Mouse (Mus musculus): ENCODE results near the gene Vash2. TPM values are rescaled to one million over a fixed set of nuclear protein-coding genes. Genes with fewer than 3 reads are reported as not detected.

The Vash2 gene
- total RNA-seq (2012; rRNA removed) (0.04 and 0.08 TPM in 2 replicates), total RNA-seq (2014; rRNA removed) (0.05 and 0.17 TPM in 2 replicates), polyA plus RNA-seq (2012; ENCODE audit: insufficient read length, low read depth) (0.16 and 0.25 TPM in 2 replicates)

GRCm38 (mm10) chr1:190979100-190979563 lies at the start of gene Vash2:
TSS of gene Vash2 (minus strand) at chr1:190979296.
- Histone ChIP-seq H3K4me3 (replicated peaks in 1 of 3; ENCODE audit: low read depth in 2 of 3, low read length in 2 of 3, poor library complexity in 1 of 3) (peak within 1 kb of the TSS in 2 of 3 experiments; percentile 15 to 38), H3K9me3 (replicated peaks; ENCODE audit: low read length) (peaks cover 6% of the 10 kb centered on the region), H3K4me2 (ENCODE audit: insufficient read depth, low read depth, poor library complexity, severe bottlenecking) (peak within 1 kb of the TSS; percentile 24; the same call in 1 of the 2 replicates), H3K27me3 (replicated peaks) (peaks cover 6% of the 10 kb centered on the region), H3K36me3 (replicated peaks in 1 of 2; ENCODE audit: control insufficient read depth in 1 of 2, insufficient read depth in 1 of 2, low read length in 1 of 2) (no peaks in the 10 kb centered on the region), H3K9ac (ENCODE audit: insufficient read depth, low read depth) (no peak within 1 kb of the TSS), H3K79me2 (replicated peaks; ENCODE audit: control insufficient read depth, extremely low read depth, insufficient read depth, poor library complexity, severe bottlenecking) (no peaks in the 10 kb centered on the region), H3K4me1 (ENCODE audit: control insufficient read depth in 1 of 2, insufficient read depth in 2 of 2) (peaks cover 11 to 27% of the 10 kb centered on the region in 2 experiments), H3K27ac (ENCODE audit: insufficient read depth, low read depth) (no peak within 1 kb of the TSS)
- dilution Hi-C loops (cut with MboI; ENCODE audit: extremely low pct_ligation_motif_present, extremely low pct_unique_long_range_greater_than_20kb, low sequenced_read_pairs) (no loop called here), in situ Hi-C loops (cut with MboI; ENCODE audit: low pct_ligation_motif_present, low pct_unique_long_range_greater_than_20kb, low sequenced_read_pairs) (no loop called here)
- TF ChIP-seq EP300 (IDR thresholded peaks at IDR 0.05; ENCODE audit: low read length) = no peak
- no peak for TF ChIP-seq MYC (IDR thresholded peaks at IDR 0.05; ENCODE audit: low read depth, low read length)
- TF ChIP-seq ETS1 (conservative IDR thresholded peaks at IDR 0.05; ENCODE audit: low read depth, low read length) = no peak
- no peak for TF ChIP-seq JUND (conservative IDR thresholded peaks at IDR 0.05; ENCODE audit: low read depth, low read length)
- TF ChIP-seq UBTF (IDR thresholded peaks at IDR 0.05; ENCODE audit: low read depth, low read length) = no peak
- no peak for TF ChIP-seq USF1 (IDR thresholded peaks at IDR 0.05; ENCODE audit: low read depth, low read length)
- TF ChIP-seq GABPA (IDR thresholded peaks at IDR 0.05; ENCODE audit: insufficient replicate concordance, low read depth, low read length) = no peak
- TF ChIP-seq NRF1 (IDR thresholded peaks at IDR 0.05; ENCODE audit: low read depth, low read length) = no peak
- no peak for TF ChIP-seq SIN3A (IDR thresholded peaks at IDR 0.05; ENCODE audit: low read length)
- no peak for TF ChIP-seq CHD2 (IDR thresholded peaks at IDR 0.05; ENCODE audit: low read length)
- TF ChIP-seq MEF2A (IDR thresholded peaks at IDR 0.05; ENCODE audit: borderline replicate concordance, low read depth, low read length) = no peak
- TF ChIP-seq RCOR1 (conservative IDR thresholded peaks at IDR 0.05; ENCODE audit: low read depth, low read length) = no peak
- TF ChIP-seq CTCF (conservative IDR thresholded peaks at IDR 0.05 in 1 of 2, IDR thresholded peaks at IDR 0.05 in 1 of 2; ENCODE audit: low read depth in 2 of 2, low read length in 2 of 2) = no peak
- no peak for DNase-seq (ENCODE audit: extremely low read depth)

DNA sequence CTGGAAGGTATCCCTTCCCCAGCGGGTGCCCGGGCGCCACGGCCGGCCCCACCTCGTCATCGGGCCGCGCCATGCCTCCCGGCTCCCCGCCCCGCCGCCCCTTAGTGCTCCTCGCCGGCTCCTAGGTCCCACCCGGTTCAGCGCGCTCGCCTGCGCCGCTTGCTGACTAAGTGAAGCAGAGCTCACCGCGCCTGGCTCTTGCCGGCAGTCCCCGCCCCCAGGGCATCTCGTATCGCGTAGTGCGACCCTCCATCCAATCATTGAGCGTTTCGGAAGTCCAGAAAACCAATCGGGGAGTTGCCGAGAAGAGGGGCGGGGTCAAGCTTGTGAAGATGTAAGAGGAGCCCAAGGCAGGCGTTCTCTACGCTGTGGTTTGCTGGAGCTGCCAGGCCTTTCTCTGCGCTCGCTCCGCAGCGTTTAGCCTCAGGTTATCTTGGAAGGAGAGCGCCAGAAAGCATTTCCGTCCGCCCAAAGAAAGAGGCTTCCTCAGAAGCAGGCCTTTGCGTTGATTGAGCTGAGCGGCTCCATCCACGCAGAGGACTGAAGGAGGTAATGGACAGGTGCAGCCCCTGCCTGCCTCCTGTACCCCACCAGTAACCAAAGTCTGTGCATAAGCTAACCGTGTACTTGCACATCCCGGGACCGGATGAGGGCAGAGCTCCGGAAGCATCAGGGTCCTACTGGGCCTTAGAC lies 47.1 kb upstream of the Vash2 start, which contains the start of gene Flvcr1:
Gene Flvcr1, minus strand, starts transcription at position 138 of the 693 bp plus-strand sequence.
- Histone ChIP-seq H3K36me3 (replicated peaks in 1 of 2; ENCODE audit: control insufficient read depth in 1 of 2, insufficient read depth in 1 of 2, low read length in 1 of 2) (peaks cover 7 to 9% of the 10 kb centered on the region in 2 experiments), H3K4me1 (ENCODE audit: control insufficient read depth in 1 of 2, insufficient read depth in 2 of 2) (peaks cover 2 to 20% of the 10 kb centered on the region in 2 experiments; a peak in 3 of 4 replicates), H3K4me2 (ENCODE audit: insufficient read depth, low read depth, poor library complexity, severe bottlenecking) (peak within 1 kb of the TSS; percentile 62), H3K4me3 (replicated peaks in 1 of 3; ENCODE audit: low read depth in 2 of 3, low read length in 2 of 3, poor library complexity in 1 of 3) (peak within 1 kb of the TSS; percentile 70 to 99 (median 87)), H3K27me3 (replicated peaks) (no peaks in the 10 kb centered on the region), H3K79me2 (replicated peaks; ENCODE audit: control insufficient read depth, extremely low read depth, insufficient read depth, poor library complexity, severe bottlenecking) (peaks cover 17% of the 10 kb centered on the region), H3K27ac (ENCODE audit: insufficient read depth, low read depth) (peak within 1 kb of the TSS; percentile 81), H3K9me3 (replicated peaks; ENCODE audit: low read length) (no peaks in the 10 kb centered on the region), H3K9ac (ENCODE audit: insufficient read depth, low read depth) (peak within 1 kb of the TSS; percentile 81)
- in situ Hi-C loops (cut with MboI; ENCODE audit: low pct_ligation_motif_present, low pct_unique_long_range_greater_than_20kb, low sequenced_read_pairs) = no loop called here
- DNase-seq (ENCODE audit: extremely low read depth) = peak; percentile 100
- dilution Hi-C loops (cut with MboI; ENCODE audit: extremely low pct_ligation_motif_present, extremely low pct_unique_long_range_greater_than_20kb, low sequenced_read_pairs) = no loop called here
- TF ChIP-seq CHD1 (IDR thresholded peaks at IDR 0.05; ENCODE audit: low read depth, low read length) = peak; percentile 33; the same call in 1 of the 2 replicates
- peak; percentile 94; the same call in 1 of the 2 replicates for TF ChIP-seq TBP (conservative IDR thresholded peaks at IDR 0.05; ENCODE audit: low read depth, low read length)
- TF ChIP-seq MAFK (IDR thresholded peaks at IDR 0.05; ENCODE audit: insufficient replicate concordance, low read length) = peak; percentile 29; the same call in 1 of the 2 replicates
- TF ChIP-seq E2F4 (IDR thresholded peaks at IDR 0.05; ENCODE audit: insufficient replicate concordance, low read depth, low read length) = no peak
- peak; percentile 80 for TF ChIP-seq CHD2 (IDR thresholded peaks at IDR 0.05; ENCODE audit: low read length)
- no peak; the same call in 1 of the 2 replicates for TF ChIP-seq SMC3 (IDR thresholded peaks at IDR 0.05; ENCODE audit: low read depth, low read length)
- TF ChIP-seq ZKSCAN1 (IDR thresholded peaks at IDR 0.05; ENCODE audit: borderline replicate concordance, low read depth, low read length) = no peak
- TF ChIP-seq GABPA (IDR thresholded peaks at IDR 0.05; ENCODE audit: insufficient replicate concordance, low read depth, low read length) = no peak
- no peak for TF ChIP-seq ZNF384 (IDR thresholded peaks at IDR 0.05; ENCODE audit: low read depth, low read length)
- TF ChIP-seq UBTF (IDR thresholded peaks at IDR 0.05; ENCODE audit: low read depth, low read length) = peak; percentile 93; the same call in 1 of the 2 replicates
- peak; percentile 97 for TF ChIP-seq NELFE (IDR thresholded peaks at IDR 0.05; ENCODE audit: low read depth, low read length)
- TF ChIP-seq ZMIZ1 (IDR thresholded peaks at IDR 0.05; ENCODE audit: low read depth, low read length) = peak; percentile 98
- TF ChIP-seq HCFC1 (IDR thresholded peaks at IDR 0.05; ENCODE audit: low read depth, low read length) = peak; percentile 60; the same call in 1 of the 2 replicates
- peak; percentile 57; the same call in 1 of the 2 replicates for TF ChIP-seq RCOR1 (conservative IDR thresholded peaks at IDR 0.05; ENCODE audit: low read depth, low read length)
- TF ChIP-seq ETS1 (conservative IDR thresholded peaks at IDR 0.05; ENCODE audit: low read depth, low read length) = peak; percentile 50
- TF ChIP-seq NRF1 (IDR thresholded peaks at IDR 0.05; ENCODE audit: low read depth, low read length) = peak; percentile 64
- TF ChIP-seq IRF4 (IDR thresholded peaks at IDR 0.05; ENCODE audit: low read depth, low read length) = no peak; the same call in 1 of the 2 replicates
- TF ChIP-seq USF2 (conservative IDR thresholded peaks at IDR 0.05; ENCODE audit: low read depth, low read length) = no peak
- 0 out of 2 replicates have a peak, but pooled peaks have one; percentile 38 for TF ChIP-seq BHLHE40 (IDR thresholded peaks at IDR 0.05; ENCODE audit: low read depth, low read length)
- TF ChIP-seq MAZ (IDR thresholded peaks at IDR 0.05; ENCODE audit: low read depth, low read length) = no peak; the same call in 1 of the 2 replicates
- TF ChIP-seq PAX5 (IDR thresholded peaks at IDR 0.05; ENCODE audit: low read length) = no peak
